Mouse (Mus musculus): ENCODE data around the gene Skap1.

DNA sequence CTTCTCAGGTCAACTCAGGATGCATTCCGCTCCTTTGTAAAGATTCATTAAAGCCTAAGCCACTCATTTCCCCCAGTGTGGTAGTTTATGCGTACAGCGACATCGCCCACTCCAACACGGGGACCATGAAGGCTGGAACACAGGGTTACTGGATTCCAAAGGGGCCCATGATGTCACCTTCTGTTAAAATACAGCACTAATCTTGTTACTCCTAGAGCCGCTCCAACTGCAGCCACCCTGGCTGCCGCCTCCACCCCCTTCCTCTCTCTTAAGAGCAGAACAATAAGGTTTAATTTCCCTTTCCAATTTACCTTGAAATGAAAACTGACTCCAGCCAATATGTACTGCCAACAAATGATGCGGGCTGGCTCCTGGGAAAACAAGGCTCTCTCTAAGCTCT, 310.7 kb downstream of the Skap1 start:
- TF ChIP-seq CTCF (IDR thresholded peaks at IDR 0.05; ENCODE audit: borderline replicate concordance, insufficient read depth, low read length) (no peak), POLR2A (IDR thresholded peaks at IDR 0.05; ENCODE audit: low read depth, low read length) (no peak)
